Mouse (Mus musculus): ENCODE data around the gene Olfr1257. TPM values are rescaled to one million over a fixed set of nuclear protein-coding genes. Genes with fewer than 3 reads are reported as not detected.
"Not testable (repeated sequence)": the region's sequence is repeated elsewhere in the genome, so short reads cannot be mapped to it uniquely, and the experiment has no call there.

Gene Olfr1257
- polyA plus RNA-seq (2014; fragmentation: Nextera tagmentation; extraction: Ambion mirVana): not detected in 2 replicates

DNA sequence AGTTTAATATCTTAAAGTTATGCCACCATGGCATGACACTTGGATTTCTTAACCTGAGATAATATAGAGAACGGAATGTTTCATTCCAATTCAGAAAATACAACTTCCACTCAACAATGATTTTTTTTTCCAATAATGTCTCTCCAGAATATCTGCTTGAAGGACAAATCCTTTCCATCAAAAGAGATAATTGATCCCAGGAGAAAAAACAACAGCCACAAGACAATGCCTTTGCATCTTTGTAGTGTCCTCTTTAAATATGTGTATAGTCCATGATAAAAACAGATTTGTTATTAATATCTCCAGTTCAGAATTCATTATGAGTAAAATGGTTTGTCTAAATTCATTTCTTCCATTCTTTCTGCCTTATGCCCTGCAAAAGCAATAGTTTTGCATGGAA is at the start of gene Olfr1257:
Gene Olfr1257 (plus strand): TSS at position 301 of the 400 bp plus-strand sequence.
- no peaks in the 10 kb centered on the region for H3K4me1 ChIP-seq (ENCODE audit: control insufficient read depth, insufficient read depth, low read length)
- no peaks in the 10 kb centered on the region for H3K36me3 ChIP-seq (ENCODE audit: control insufficient read depth, insufficient read depth, low read length)
- no peak within 1 kb of the TSS for H3K4me3 ChIP-seq (ENCODE audit: low read depth, low read length)
- no peak within 1 kb of the TSS for H3K4me2 ChIP-seq (ENCODE audit: low read depth, low read length)
- H3K9me3 ChIP-seq (ENCODE audit: control insufficient read depth, low read length): no peaks in the 10 kb centered on the region
- no peaks in the 10 kb centered on the region for H3K27me3 ChIP-seq (replicated peaks; ENCODE audit: control insufficient read depth, insufficient read depth, low read length)
- H3K9ac ChIP-seq (ENCODE audit: low read depth, low read length): no peak within 1 kb of the TSS
- WGBS: 90% methylated on average over 1 of the region's 1 CpGs
- DNase-seq (ENCODE audit: low spot score) (no peak), ATAC-seq (ENCODE audit: low read depth) (no peak)
- no peak within 1 kb of the TSS for H3K27ac ChIP-seq (replicated peaks; ENCODE audit: low read depth, low read length)

DNA sequence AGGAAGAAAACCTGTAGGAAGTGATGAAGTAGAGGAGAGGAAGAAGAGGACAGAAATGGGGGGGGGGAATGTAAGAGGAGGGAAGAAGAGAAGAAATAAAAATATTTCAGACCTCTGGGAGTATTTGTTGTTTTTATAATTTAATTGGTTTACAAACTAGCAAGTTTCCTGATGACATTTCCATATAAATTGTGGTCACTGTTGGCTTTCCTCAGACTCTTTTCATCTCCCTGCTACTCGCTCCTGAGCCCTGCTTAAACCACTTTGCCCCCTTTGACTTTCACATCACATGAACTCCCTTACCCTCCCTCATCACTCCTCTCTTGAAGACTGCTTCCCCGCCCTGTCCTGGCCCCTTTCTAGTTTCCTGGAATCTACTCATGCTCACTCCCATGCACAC is 36.8 kb upstream of the Olfr1257 start, which contains the start of gene Olfr1256:
Gene Olfr1256 (minus strand): TSS at position 101 of the 400 bp plus-strand sequence.
- H3K9ac ChIP-seq (ENCODE audit: low read depth, low read length): no peak within 1 kb of the TSS
- no peak within 1 kb of the TSS for H3K4me3 ChIP-seq (ENCODE audit: low read depth, low read length)
- H3K36me3 ChIP-seq (ENCODE audit: control insufficient read depth, insufficient read depth, low read length): no peaks in the 10 kb centered on the region
- no peak within 1 kb of the TSS for H3K4me2 ChIP-seq (ENCODE audit: low read depth, low read length)
- ATAC-seq (ENCODE audit: low read depth) (no peak), DNase-seq (ENCODE audit: low spot score) (no peak)
- no peaks in the 10 kb centered on the region for H3K4me1 ChIP-seq (ENCODE audit: control insufficient read depth, insufficient read depth, low read length)
- H3K9me3 ChIP-seq (ENCODE audit: control insufficient read depth, low read length): no peaks in the 10 kb centered on the region
- 61% methylated on average over 2 of the region's 2 CpGs for WGBS
- no peaks in the 10 kb centered on the region for H3K27me3 ChIP-seq (replicated peaks; ENCODE audit: control insufficient read depth, insufficient read depth, low read length)
- no peak within 1 kb of the TSS for H3K27ac ChIP-seq (replicated peaks; ENCODE audit: low read depth, low read length)

DNA sequence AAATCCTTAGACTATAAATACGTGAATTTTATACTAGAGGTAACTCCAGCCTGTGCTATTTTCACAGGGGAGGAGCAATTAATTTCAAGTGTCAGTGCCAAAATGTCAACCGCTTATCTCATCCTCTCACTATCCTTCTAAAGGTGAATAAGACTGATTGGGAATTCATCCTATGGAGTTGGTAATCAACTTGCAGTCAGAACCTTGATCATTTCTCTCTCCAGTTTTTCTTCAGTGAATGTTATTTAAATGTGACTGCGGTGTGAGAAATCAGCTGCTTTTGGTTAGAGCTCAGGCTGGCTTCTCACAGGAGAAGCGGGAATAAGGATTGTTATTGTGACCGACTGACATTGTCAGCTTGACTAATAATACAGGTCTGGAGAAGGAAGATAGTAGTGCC is 30.1 kb upstream of the Olfr1257 start, which contains the start of gene Olfr48:
Gene Olfr48 (minus strand): TSS at position 101 of the 400 bp plus-strand sequence.
- no peaks in the 10 kb centered on the region for H3K27me3 ChIP-seq (replicated peaks; ENCODE audit: control insufficient read depth, insufficient read depth, low read length)
- H3K9me3 ChIP-seq (ENCODE audit: control insufficient read depth, low read length): no peaks in the 10 kb centered on the region
- H3K27ac ChIP-seq (replicated peaks; ENCODE audit: low read depth, low read length): no peak within 1 kb of the TSS
- no peak within 1 kb of the TSS for H3K9ac ChIP-seq (ENCODE audit: low read depth, low read length)
- no peak for DNase-seq (ENCODE audit: low spot score)
- H3K4me3 ChIP-seq (ENCODE audit: low read depth, low read length): no peak within 1 kb of the TSS
- H3K36me3 ChIP-seq (ENCODE audit: control insufficient read depth, insufficient read depth, low read length): no peaks in the 10 kb centered on the region
- WGBS: 80% methylated on average over 5 of the region's 5 CpGs
- ATAC-seq (ENCODE audit: low read depth): no peak
- no peaks in the 10 kb centered on the region for H3K4me1 ChIP-seq (ENCODE audit: control insufficient read depth, insufficient read depth, low read length)
- no peak within 1 kb of the TSS for H3K4me2 ChIP-seq (ENCODE audit: low read depth, low read length)

DNA sequence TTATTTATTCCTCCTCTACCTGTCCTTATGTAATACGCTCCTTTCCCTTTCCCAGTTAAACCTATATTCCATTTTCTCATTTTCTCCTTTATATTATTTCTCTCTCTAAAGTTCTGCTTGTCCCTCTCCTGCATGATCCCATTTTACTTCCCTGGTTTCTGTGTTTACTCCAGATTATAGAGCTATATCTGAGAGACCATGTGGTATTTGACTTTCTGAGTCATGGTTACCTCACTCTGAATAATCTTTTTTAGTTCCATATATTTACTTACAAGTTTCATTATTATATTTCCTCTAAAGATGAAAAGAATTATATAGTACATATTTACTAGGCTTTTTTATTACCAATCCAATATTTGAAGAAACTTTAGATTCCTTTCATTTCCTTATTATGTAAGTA is 29.0 kb upstream of the Olfr1257 start:
- Histone ChIP-seq H3K36me3 (ENCODE audit: control insufficient read depth, insufficient read depth, low read length) (no peaks in the 10 kb centered on the region), H3K4me2 (ENCODE audit: low read depth, low read length) (no peak overlapping the region), H3K27ac (replicated peaks; ENCODE audit: low read depth, low read length) (no peak overlapping the region), H3K9me3 (ENCODE audit: control insufficient read depth, low read length) (no peaks in the 10 kb centered on the region), H3K9ac (ENCODE audit: low read depth, low read length) (no peak overlapping the region), H3K27me3 (replicated peaks; ENCODE audit: control insufficient read depth, insufficient read depth, low read length) (no peaks in the 10 kb centered on the region), H3K4me3 (ENCODE audit: low read depth, low read length) (no peak overlapping the region), H3K4me1 (ENCODE audit: control insufficient read depth, insufficient read depth, low read length) (no peaks in the 10 kb centered on the region)
- WGBS: 85% methylated on average over 1 of the region's 1 CpGs
- ATAC-seq (ENCODE audit: low read depth) (no peak), DNase-seq (ENCODE audit: low spot score) (no peak)

DNA sequence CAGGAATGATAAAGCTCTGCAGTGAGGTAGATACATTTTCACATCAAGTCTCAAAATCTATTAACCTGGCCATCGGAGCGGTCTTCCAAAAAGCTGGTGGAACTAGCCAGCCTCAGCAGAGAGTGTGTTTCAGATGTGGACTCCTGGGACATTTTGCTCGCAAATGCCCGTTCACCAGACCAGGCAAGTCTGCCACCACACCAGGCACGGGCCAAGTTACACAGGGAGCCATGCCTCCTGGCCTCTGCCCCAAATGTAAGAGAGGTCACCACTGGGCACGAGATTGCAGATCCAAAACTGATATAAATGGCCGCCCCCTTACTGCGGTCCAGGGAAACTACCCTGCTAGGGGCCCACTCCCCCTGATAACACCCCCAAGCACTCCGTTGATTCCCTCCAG is 34.4 kb downstream of the Olfr1257 start:
- not testable (repeated sequence) for H3K9ac ChIP-seq (ENCODE audit: low read depth, low read length); H3K4me3 ChIP-seq (ENCODE audit: low read depth, low read length); H3K4me1 ChIP-seq (ENCODE audit: control insufficient read depth, insufficient read depth, low read length); ATAC-seq (ENCODE audit: low read depth); H3K4me2 ChIP-seq (ENCODE audit: low read depth, low read length); H3K9me3 ChIP-seq (ENCODE audit: control insufficient read depth, low read length); DNase-seq (ENCODE audit: low spot score); H3K36me3 ChIP-seq (ENCODE audit: control insufficient read depth, insufficient read depth, low read length); H3K27me3 ChIP-seq (replicated peaks; ENCODE audit: control insufficient read depth, insufficient read depth, low read length); H3K27ac ChIP-seq (replicated peaks; ENCODE audit: low read depth, low read length)
- 95% methylated on average over 9 of the region's 9 CpGs for WGBS

DNA sequence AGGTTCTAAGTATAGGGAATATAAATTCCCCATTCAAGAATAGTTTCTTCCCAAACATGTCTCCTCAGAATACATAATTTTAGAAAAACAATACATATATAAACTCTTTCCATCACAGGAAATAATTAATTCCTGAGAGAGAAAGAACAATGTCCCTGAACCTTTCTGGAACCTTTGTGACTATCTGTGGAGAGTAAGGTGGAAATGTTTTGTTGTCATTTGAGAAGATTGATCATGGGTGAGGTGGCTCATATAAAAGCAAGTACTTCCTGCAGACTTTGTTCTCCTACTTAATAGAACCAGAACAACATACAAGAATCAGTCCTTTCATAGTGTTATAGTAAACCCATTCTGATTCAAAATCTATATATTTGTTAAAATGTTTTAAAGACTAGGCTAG is 48.8 kb downstream of the Olfr1257 start, which contains the start of gene Olfr1258:
Gene Olfr1258 (plus strand): TSS at position 301 of the 400 bp plus-strand sequence.
- Histone ChIP-seq H3K4me2 (ENCODE audit: low read depth, low read length) (no peak within 1 kb of the TSS), H3K9ac (ENCODE audit: low read depth, low read length) (no peak within 1 kb of the TSS), H3K4me1 (ENCODE audit: control insufficient read depth, insufficient read depth, low read length) (no peaks in the 10 kb centered on the region), H3K27ac (replicated peaks; ENCODE audit: low read depth, low read length) (no peak within 1 kb of the TSS), H3K4me3 (ENCODE audit: low read depth, low read length) (no peak within 1 kb of the TSS), H3K36me3 (ENCODE audit: control insufficient read depth, insufficient read depth, low read length) (no peaks in the 10 kb centered on the region), H3K27me3 (replicated peaks; ENCODE audit: control insufficient read depth, insufficient read depth, low read length) (no peaks in the 10 kb centered on the region), H3K9me3 (ENCODE audit: control insufficient read depth, low read length) (no peaks in the 10 kb centered on the region)
- ATAC-seq (ENCODE audit: low read depth) (no peak), DNase-seq (ENCODE audit: low spot score) (no peak)

Other genes starting within 250 kb of the Olfr1257 start
- gene Olfr1249, start 243.5 kb upstream of the Olfr1257 start, polyA plus RNA-seq (2014; fragmentation: Nextera tagmentation; extraction: Ambion mirVana): not detected in 2 replicates
- gene Olfr1250, start 217.0 kb upstream of the Olfr1257 start, polyA plus RNA-seq (2014; fragmentation: Nextera tagmentation; extraction: Ambion mirVana): 0.04 TPM in 1 of 2 replicates, not detected in the other
- gene Olfr1251, start 206.5 kb upstream of the Olfr1257 start, polyA plus RNA-seq (2014; fragmentation: Nextera tagmentation; extraction: Ambion mirVana): not detected in 2 replicates
- gene Olfr1252, start 153.4 kb upstream of the Olfr1257 start, polyA plus RNA-seq (2014; fragmentation: Nextera tagmentation; extraction: Ambion mirVana): not detected in 2 replicates
- 0.06 and 0.21 TPM in 2 replicates for gene Olfr1253, start 121.3 kb upstream of the Olfr1257 start, polyA plus RNA-seq (2014; fragmentation: Nextera tagmentation; extraction: Ambion mirVana)
- gene Olfr1254, start 84.8 kb upstream of the Olfr1257 start, polyA plus RNA-seq (2014; fragmentation: Nextera tagmentation; extraction: Ambion mirVana): not detected in 2 replicates
- gene Olfr1255, start 66.4 kb upstream of the Olfr1257 start, polyA plus RNA-seq (2014; fragmentation: Nextera tagmentation; extraction: Ambion mirVana): not detected in 2 replicates
- not detected in 2 replicates for gene Olfr1256, start 36.9 kb upstream of the Olfr1257 start, polyA plus RNA-seq (2014; fragmentation: Nextera tagmentation; extraction: Ambion mirVana)
- not detected in 2 replicates for gene Olfr48, start 30.2 kb upstream of the Olfr1257 start, polyA plus RNA-seq (2014; fragmentation: Nextera tagmentation; extraction: Ambion mirVana)
- 0.03 and 0.14 TPM in 2 replicates for gene Olfr1258, start 48.9 kb downstream of the Olfr1257 start, polyA plus RNA-seq (2014; fragmentation: Nextera tagmentation; extraction: Ambion mirVana)
- not detected in 2 replicates for gene Olfr1259, start 70.2 kb downstream of the Olfr1257 start, polyA plus RNA-seq (2014; fragmentation: Nextera tagmentation; extraction: Ambion mirVana)
- 0.10 and 0.33 TPM in 2 replicates for gene Olfr1260, start 95.9 kb downstream of the Olfr1257 start, polyA plus RNA-seq (2014; fragmentation: Nextera tagmentation; extraction: Ambion mirVana)
- not detected in 2 replicates for gene Olfr1261, start 112.8 kb downstream of the Olfr1257 start, polyA plus RNA-seq (2014; fragmentation: Nextera tagmentation; extraction: Ambion mirVana)
- not detected in 2 replicates for gene Olfr1262, start 121.7 kb downstream of the Olfr1257 start, polyA plus RNA-seq (2014; fragmentation: Nextera tagmentation; extraction: Ambion mirVana)
- gene Olfr1263, start 133.7 kb downstream of the Olfr1257 start, polyA plus RNA-seq (2014; fragmentation: Nextera tagmentation; extraction: Ambion mirVana): not detected in 2 replicates
- 0.40 and 0.42 TPM in 2 replicates for gene Olfr1264, start 147.1 kb downstream of the Olfr1257 start, polyA plus RNA-seq (2014; fragmentation: Nextera tagmentation; extraction: Ambion mirVana)
- gene Olfr1265, start 156.9 kb downstream of the Olfr1257 start, polyA plus RNA-seq (2014; fragmentation: Nextera tagmentation; extraction: Ambion mirVana): not detected in 2 replicates
- 0.08 TPM in 1 of 2 replicates, not detected in the other for gene Olfr140, start 185.2 kb downstream of the Olfr1257 start, polyA plus RNA-seq (2014; fragmentation: Nextera tagmentation; extraction: Ambion mirVana)
- gene Olfr1269, start 243.0 kb downstream of the Olfr1257 start, polyA plus RNA-seq (2014; fragmentation: Nextera tagmentation; extraction: Ambion mirVana): not detected in 2 replicates

All from embryonic facial prominence, embryonic 14.5 days (tissue).